Mouse (Mus musculus) heart, adult 9 months (tissue): ENCODE measurements around the gene Bloc1s4.

ENCODE experiments used
- DNase-seq, 2 experiments: peaks; one replicate each; pipeline ENCODE4 v3.0.0; 2022; ENCODE audit warnings: low spot score in 2 of 2

Bloc1s4 gene

DNA sequence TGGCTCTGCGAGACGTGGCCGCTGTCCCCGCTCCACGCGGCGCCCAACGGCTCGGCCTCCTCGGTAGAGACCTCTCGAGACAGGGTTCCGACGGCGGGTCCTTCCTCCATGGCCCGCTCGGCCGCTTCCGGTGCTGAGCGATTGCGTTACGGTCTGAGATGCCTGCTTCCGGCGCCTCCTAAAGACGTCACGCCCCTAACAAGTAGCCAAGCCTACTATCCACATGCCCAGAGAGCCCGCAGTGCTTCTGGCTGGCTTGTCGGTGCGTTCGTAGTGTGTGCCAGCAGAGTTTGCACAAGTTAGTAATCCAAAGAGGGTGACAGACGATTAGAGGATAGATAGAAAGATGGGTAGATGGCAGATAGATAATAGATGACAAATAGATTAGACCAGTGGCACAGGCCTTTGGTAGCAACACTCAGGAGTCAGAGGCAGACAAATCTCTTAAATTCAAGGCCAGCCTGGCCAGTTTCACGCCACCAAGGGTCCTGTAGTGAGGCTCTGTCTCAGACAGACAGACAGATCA, at the start of gene Bloc1s4:
TSS of gene Bloc1s4 (minus strand) at position 115 of the 526 bp plus-strand sequence.
- DNase-seq, result peak; percentile 90 to 91

DNA sequence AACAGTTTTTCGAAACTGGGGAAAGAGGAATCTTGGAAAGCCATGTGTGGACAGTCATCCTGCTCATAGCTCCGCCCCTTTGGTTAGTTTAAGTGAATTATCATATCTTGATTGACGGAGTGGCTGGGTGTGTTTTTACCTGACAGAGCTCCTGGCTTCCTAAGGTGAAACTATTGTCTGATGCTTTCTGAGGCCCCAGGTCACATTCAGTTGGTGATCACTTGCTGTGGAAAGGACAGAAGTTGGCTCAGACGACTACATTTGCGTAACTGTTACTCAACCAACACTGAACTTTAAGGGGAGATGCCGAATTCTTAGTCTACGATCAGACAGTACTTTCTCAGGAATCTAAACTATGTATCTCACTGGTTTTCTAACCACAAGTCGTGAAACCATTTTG, 48.8 kb upstream of the Bloc1s4 start:
- DNase-seq, result no peak

- peak; percentile 86 to 94 for DNase-seq
Observed at GRCm38 (mm10) chr5:36796296-36797014, 48.0 kb upstream of the Bloc1s4 start, which contains the start of gene Mrfap1. Gene Mrfap1 (minus strand): TSS chr5:36796772.

DNA sequence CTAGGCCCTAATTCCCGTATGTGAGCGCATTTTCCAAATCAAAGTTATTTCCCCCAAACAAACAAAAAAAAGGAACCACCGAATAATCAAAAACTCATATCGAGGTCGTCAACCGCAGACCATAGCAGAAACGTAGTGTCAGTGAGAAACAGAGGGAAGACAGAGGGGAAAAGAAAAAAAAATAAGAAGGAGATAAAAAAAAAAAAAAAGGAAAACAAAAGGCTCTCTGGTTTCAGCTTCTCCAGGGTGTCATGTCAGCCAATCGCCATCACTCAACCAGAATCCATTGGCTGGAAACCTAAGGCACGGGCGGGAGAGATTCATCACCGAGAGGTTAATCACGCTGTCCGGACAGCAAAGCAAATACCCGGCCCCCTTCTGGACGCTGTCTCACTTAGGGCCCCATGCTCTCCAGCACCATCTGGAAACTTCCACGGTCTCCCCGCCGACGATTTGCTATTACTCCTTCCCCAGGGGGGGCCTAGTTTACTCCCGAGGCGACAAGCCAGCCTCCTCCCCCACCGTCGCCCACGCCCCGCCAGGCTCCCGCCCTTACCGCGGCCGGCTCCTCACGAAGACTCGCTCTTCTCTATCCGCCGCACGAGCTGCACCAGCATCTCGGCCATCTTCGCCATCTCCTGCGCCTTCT, 47.3 kb upstream of the Bloc1s4 start:
- peak; percentile 68 to 74 for DNase-seq

GRCm38 (mm10) chr5:36791861-36792260, 43.4 kb upstream of the Bloc1s4 start:
- DNase-seq, result no peak

- no peak for DNase-seq
Observed at GRCm38 (mm10) chr5:36786052-36786451, 37.6 kb upstream of the Bloc1s4 start.

DNA sequence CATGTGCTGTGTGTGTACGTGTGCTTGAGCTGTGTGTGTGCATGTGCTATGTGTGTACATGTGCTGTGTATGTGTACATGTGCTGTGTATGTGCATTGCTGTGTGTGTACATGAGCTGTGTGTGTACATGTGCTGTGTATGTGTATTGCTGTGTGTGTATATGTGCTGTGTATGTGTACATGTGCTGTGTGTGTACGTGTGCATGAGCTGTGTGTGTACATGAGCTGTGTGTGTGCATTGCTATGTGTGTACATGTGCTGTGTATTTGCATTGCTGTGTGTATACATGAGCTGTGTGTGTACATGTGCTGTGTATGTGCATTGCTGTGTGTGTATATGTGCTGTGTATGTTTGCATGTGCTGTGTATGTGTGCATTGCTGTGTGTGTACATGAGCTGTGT, 31.1 kb upstream of the Bloc1s4 start:
- DNase-seq, result no peak

DNA sequence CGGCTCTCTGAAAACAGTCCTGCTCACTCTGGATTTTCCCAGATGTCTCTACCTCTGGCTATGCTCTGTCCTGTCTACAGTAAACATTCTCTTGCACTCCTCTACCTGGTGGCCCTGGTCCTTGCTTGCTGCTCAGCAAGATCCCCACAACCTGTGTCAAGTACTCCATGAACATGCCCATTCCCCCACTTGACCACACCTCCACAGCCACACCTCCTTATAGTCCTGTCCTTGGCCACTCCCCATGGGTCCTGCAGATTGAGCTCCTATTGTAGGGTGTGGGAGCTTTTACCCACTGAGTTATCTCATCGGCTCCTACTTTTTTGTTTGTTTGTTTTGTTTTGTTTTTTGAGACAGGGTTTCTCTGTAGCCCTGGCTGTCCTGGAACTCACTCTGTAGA, 30.5 kb upstream of the Bloc1s4 start:
- DNase-seq, result no peak

GRCm38 (mm10) chr5:36777186-36777585, 28.7 kb upstream of the Bloc1s4 start:
- DNase-seq, result no peak

DNA sequence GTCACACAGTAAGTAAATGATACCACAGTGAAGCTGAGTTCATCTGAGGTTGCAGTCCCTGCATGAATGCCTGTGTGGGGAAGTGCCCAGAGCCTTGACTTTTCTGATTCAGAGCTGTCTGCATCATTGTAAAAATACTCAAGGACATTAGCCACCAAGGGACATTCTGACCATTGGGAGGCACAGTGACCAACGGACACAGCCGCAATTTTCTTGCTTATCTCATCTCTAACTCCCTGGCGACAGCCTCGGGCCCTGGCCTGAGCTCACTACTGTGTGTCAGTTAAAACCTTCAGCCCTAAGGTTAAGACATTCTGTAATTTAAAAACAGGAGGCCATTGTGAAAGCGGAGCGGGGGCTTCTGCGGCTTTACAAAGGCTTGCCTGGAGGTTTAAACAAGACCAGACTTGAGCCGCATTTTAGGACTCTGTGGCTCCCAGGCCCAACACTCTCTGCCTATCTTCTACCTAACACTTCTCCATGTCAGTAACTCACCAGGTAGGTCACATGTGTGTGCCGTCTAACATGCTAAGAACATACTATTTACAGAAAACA, 27.6 kb upstream of the Bloc1s4 start:
- no peak for DNase-seq

GRCm38 (mm10) chr5:36775317-36775716, 26.9 kb upstream of the Bloc1s4 start:
- DNase-seq, result no peak

GRCm38 (mm10) chr5:36772586-36772985, 24.1 kb upstream of the Bloc1s4 start:
- DNase-seq, result no peak

DNA sequence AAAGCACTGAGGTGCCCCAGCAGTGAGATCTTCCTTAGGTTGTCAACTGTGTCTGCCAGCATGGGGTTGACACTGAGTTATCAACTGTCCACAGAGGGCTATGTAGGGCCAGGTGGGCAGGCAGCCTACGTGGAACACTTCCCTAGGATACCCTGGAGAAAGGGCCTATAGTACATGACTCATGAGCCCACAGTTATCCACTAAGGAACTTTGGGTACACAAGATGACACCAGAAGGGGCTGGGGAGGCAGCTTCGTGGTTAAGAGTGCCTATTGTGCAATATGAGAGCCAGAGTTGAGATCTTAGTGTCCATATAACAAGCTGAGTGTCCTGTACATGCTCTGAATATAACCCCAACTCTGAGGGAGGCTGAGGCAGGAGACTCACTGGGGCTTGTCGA, 21.2 kb upstream of the Bloc1s4 start:
- no peak for DNase-seq

- no peak for DNase-seq
Observed at GRCm38 (mm10) chr5:36766958-36767703, 18.7 kb upstream of the Bloc1s4 start.

GRCm38 (mm10) chr5:36759848-36760247, 11.4 kb upstream of the Bloc1s4 start:
- no peak for DNase-seq

- DNase-seq, result no peak
Observed at GRCm38 (mm10) chr5:36757033-36757432, 8.6 kb upstream of the Bloc1s4 start.

GRCm38 (mm10) chr5:36750119-36751078, 1.9 kb upstream of the Bloc1s4 start:
- no peak for DNase-seq

GRCm38 (mm10) chr5:36747794-36748535, 485 bp downstream of the Bloc1s4 start:
- no peak for DNase-seq

DNA sequence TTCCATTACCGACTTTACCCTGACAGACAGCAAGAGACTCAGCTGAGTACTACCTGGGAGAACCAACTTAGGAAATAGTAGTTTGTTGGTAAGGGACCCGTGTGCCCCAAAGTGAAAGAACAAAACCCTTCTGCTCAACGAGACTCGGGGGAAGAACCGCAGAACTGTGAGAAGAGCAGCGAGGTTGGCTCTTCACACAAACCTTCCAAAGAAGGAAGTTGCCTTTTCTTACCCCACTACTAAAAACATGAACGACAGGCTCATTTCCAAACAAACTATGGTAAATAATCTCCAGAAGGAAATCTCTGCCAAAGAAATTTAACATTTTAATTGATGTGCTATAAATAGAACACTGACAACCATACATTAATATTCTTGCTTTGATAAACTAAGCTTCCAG, 1.4 kb downstream of the Bloc1s4 start:
- DNase-seq, result no peak
